Mouse (Mus musculus) adrenal gland, postnatal 4 days (tissue): ENCODE measurements around the gene Atf6. TPM values are rescaled to one million over a fixed set of nuclear protein-coding genes. Genes with fewer than 3 reads are reported as not detected.

Experiments
- DNase-seq, 2 experiments: peaks; one replicate each; pipeline ENCODE4 v3.0.0; 2021 to 2022; ENCODE audit warnings: low spot score in 2 of 2, mixed read lengths in 2 of 2
- total RNA-seq, 2 experiments: library from RNA; stranded (reverse); gene quantifications; 2 replicates each; pipeline ENCODE4 v1.2.3; 2021

Gene Atf6
- total RNA-seq, 2 experiments from 2014 or later = 28.1 to 30.4 TPM

GRCm38 (mm10) chr1:170884390-170884789 lies 16.8 kb upstream of the Atf6 start:
- no peak for DNase-seq

DNA sequence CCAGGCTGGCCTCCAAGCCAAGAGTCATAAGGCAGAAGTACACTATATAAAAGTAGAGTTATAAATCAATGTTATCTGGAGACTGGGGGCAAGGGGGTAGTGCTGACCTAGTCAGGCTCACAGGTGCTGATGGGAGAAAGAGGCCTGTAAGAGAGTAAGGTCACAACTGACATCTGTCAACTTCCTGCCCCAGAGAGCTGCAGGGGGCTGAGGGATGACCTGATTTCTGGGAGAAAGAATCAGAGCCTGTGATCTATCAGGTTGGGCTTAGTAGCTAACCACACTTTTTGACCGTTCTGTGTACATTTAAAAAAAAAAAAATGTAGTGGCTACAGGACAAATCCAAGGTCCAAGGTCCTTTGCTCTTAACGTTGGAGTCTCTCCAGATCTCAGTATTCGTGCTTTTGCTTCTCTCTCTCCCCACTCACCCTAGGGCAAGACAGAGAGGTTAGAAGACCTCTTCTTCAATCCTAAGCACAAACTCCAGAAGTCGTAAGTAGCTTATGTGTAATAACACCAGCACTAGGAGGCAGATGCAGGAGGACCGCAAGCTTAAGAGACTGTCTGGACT lies 15.4 kb upstream of the Atf6 start:
- DNase-seq = no peak

DNA sequence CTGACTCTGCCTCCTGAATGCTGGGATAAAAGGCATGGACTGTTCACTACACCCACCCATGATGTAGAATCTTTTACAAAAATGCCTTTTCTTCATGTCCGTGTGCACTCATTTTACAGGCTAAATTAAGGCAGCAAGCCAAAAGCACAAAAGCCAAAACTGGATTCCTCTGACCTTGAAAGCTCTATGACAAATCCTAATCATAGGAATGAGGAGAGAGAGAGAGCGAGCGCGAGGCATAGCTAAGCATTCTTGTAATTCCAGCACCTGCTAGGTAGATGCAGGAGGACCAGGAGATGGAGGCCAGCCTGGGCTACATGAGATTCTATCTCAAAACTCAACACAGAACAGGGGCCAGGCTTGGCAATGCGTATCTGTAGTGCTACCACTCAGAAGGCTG lies 9.3 kb upstream of the Atf6 start:
- DNase-seq = no peak

- DNase-seq = no peak
Observed at GRCm38 (mm10) chr1:170875676-170876075, 8.1 kb upstream of the Atf6 start.

DNA sequence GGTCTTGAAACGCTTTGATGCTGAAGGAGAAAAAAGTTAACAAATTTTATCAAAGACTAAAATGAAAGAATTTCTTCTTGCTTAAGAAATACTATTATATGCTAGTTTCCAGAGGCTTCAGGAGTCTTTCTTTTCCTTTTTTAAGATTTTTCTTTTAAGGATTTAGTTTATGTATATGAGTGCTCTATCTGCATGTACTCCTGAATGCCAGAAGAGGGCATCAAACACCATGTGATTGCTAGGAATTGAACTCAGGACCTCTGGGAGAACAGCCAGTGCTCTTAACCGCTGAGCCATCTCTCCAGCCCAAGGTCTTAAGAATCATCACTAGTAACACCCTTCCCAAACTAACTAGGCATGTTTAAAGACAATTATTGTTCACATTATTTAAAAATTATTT lies 4.4 kb upstream of the Atf6 start:
- DNase-seq = no peak

DNA sequence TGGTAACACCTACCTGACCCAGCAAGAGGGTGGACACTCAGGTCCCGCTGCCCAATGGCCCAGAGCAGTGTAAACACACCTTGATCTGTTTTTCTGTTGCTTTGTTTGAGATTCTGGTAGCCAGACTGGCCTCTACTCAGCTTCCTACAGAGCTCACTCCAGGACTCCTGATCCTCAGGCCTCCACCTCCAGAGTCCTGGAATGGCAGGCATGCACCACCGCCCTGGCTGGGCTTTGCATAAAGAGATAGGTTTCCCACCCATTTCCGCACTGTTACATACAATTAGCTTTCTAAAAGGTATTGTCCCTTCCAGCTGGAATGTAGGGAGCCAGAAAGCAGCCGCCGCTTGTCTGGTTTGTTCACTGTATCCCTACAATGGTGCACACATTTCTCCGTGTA lies 3.8 kb upstream of the Atf6 start:
- DNase-seq = no peak

- DNase-seq = no peak
Observed at GRCm38 (mm10) chr1:170868905-170869283, 1.3 kb upstream of the Atf6 start.

DNA sequence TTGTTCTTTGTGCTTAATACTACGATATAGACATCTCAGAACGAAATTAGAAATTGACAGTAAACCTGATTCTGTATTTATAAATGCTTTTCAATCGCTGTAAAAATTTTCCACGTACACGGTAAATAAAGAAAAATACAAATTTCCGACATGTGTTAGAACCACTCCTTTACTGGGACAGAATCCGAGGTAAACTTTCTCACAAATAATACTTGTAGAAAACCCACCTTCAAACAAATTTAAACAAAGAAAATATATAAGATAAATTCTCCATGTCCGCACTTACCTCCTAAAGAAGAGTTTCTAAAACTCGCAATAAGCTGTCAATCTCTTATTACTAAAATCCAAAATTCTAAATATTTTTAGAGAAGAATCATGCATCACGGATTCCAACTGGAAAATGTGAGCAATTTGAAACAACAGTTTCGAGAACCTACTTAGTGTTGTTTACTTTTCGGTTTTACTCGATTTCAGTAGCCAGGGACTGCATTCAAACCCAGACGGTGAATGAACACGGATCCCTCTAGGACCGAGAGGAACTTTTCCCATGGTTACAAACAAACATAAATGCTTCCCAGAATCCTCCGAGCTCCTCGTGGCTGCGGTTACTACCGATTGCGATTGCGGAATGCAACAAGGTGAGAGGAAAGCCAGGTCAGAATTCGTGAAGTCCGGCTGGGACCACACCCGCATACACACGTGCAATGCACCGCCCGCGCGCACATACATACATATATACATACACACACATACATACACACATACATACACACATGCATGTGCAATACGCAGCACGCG lies 735 bp upstream of the Atf6 start:
- peak in 1 of 2 experiments; percentile 34 for DNase-seq

DNA sequence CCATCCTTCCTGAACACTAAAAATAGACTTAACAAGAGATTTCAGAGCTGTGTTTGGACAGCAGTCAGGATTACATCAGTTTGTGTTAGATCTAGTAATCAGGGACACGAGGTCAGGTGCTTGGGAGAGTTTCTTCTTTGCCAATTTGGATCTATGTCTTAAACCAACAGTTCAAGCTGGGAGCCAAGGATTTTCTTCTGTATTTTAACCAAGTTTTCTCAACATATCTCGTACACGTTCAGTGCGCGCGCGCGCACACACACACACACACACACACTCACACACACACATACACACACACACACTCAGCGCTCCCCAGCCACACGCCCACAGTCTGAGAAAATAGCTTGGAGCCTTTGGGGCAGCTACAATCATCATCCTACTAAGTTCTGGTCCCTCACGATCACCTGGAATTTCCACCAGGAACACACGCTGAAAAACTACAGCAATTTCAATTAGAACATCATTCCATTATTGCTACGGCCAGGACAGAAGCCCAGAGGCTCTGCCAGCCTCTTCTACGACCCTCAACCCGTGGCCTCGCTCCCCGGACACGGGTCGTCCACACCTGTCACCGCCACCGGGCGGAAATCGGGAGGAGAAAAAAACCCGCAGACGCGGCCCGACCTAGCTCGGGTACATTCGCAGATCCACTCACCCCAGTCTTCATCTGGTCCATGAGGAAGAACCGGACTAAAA lies 430 bp downstream of the Atf6 start:
- DNase-seq = no peak

DNA sequence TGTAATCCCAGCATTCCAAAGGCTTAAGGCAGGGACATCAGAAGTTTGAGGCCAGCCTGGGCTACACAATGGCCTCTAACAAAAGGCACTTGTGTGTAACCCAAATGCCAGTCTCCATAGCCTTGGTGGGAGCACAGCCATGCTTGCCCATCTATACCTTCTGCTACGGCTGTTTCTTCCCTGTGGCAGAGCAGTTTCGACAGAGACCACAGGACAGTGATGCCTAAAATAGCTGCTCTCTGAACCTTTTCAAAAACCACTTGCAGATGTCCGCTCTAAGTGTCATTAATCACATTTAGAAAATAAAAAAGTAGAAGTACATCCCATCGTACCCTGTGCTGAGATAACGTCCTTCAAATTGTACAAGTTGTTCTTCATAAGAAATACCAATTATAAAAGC lies 2.2 kb downstream of the Atf6 start:
- no peak for DNase-seq

GRCm38 (mm10) chr1:170864754-170865153 lies 2.8 kb downstream of the Atf6 start:
- DNase-seq = no peak

- no peak for DNase-seq
Observed at GRCm38 (mm10) chr1:170864234-170864633, 3.3 kb downstream of the Atf6 start.

DNA sequence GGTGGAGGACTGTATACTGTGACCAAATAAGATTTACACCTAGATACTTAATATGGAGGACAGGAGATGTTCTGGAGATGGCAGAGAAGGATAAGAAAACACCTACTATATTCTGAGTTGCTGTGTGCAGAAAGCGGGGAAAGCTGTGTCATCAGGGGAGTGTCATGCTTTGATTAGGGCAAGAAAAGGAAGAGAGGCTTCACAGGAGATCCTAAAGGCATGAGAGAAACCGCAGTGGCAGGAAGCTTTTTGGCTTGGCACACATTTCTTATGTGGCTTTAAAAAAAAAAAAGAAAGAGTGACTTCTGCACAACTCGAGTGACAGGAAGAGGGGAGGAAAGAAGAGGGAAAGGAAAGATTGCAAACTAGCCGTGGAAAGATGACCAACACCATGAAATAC lies 4.5 kb downstream of the Atf6 start:
- DNase-seq = no peak

GRCm38 (mm10) chr1:170862435-170862717 lies 5.2 kb downstream of the Atf6 start:
- no peak for DNase-seq

DNA sequence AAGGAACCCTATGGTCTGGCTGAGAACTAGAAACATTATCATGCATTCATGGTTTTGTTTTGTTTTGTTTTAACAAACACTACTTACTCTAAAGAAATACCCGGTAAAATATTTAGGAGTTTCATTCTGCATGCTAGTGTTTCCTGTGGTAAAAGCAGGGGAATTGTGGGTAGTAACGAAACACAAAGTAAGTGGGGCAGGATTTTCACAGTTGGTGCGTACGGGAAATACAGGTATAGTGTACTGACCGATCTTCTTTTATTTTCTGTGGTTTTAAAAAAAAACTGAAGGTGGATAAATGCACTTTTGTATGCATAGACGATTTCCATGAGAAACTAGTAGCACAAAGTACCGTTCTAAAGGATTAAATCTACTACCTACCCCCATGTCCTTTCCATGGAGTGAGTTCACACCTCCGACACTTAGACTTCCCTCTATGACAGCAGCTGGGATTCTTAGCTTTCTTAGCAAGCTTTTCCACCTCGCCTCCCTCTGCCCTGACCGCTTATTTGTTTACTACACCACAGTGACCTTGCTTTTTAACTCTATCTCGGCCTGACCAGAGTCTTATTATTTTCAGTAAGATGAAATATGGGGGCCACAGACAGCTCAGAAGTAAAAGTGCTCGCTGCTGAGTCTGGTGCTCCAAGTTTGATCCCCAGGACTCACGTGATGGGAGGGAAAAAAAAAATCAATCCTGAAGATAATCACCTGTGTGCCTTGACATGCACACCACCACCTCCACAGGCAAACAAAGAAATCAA lies 5.7 kb downstream of the Atf6 start:
- no peak for DNase-seq

GRCm38 (mm10) chr1:170858872-170859271 lies 8.7 kb downstream of the Atf6 start:
- DNase-seq = no peak

GRCm38 (mm10) chr1:170857369-170857768 lies 10.2 kb downstream of the Atf6 start:
- DNase-seq = no peak

GRCm38 (mm10) chr1:170855056-170855760 lies 12.4 kb downstream of the Atf6 start:
- DNase-seq = no peak

DNA sequence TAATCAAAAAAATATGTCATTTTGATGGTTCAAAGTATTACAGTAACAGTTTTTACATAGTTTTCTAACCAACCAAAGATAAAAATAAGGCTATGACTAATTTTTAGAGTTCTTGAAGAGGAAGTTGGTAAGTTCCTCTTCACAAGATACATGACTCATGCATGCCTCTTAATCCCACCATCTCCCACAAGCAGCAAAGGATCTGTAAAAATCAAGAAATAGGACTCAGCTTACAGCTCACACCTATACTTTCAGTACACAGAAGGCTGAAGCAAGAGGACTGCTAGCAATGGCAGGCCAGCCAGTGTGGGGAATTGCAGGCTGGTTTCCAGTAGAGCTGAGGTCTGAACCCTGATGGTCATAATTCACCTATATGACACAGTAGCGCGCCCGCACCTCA lies 14.0 kb downstream of the Atf6 start:
- no peak for DNase-seq

DNA sequence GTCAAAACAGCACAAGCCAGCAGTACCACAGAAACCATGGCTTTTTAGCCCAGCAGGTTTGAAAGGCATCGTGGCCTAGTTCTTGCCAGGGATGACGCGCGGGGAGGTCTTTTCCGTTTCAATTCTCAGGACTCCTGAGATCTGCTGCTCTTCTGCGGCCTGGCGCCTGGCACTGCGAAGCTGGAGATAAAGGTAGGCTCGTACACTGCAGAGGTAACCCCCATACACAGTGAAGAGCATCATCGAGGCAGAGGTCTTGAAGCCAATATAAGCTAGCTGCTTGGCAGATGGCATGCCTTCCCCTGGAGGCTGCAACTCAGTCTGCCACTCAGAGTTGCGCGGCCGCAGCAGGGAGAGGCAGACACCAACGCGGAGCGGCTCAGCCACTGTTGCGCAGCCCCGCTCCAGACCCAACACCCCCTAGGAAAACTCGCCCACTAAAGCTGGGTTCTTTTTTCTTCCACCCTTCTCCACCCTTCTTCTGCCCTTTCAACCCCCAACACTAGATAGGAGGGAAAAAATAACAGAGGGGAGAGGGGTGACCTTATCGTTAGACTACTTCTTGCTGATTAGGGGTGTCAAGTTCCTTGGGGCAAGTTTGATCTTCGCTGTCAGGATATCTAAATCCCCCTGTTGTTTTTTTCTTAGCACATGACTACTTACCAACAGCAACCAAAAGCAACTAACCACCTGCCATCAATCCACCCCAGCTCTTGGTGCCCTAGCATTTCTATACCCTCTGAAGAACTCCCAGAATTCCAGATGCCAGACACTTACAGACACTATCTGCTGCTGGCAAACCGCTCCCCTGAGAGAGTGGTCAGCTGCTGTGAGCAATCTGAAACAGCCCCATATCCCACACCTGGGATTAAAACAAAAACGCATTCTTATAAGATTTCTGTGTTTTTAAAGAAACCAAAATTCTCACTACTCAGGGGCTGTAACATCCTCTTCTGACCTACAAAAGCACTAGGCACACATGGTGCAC lies 16.6 kb downstream of the Atf6 start:
- no peak for DNase-seq
